Mouse (Mus musculus): ENCODE results near the gene Ino80. TPM values are rescaled to one million over a fixed set of nuclear protein-coding genes. Genes with fewer than 3 reads are reported as not detected.

Gene Ino80
- polyA plus RNA-seq (2014; fragmentation: Illumina TruSeq; extraction: RNeasy Lipid Tissue Mini Kit (QIAGEN cat#74804); ENCODE audit: low read depth, low replicate concordance): 26.5 TPM

DNA sequence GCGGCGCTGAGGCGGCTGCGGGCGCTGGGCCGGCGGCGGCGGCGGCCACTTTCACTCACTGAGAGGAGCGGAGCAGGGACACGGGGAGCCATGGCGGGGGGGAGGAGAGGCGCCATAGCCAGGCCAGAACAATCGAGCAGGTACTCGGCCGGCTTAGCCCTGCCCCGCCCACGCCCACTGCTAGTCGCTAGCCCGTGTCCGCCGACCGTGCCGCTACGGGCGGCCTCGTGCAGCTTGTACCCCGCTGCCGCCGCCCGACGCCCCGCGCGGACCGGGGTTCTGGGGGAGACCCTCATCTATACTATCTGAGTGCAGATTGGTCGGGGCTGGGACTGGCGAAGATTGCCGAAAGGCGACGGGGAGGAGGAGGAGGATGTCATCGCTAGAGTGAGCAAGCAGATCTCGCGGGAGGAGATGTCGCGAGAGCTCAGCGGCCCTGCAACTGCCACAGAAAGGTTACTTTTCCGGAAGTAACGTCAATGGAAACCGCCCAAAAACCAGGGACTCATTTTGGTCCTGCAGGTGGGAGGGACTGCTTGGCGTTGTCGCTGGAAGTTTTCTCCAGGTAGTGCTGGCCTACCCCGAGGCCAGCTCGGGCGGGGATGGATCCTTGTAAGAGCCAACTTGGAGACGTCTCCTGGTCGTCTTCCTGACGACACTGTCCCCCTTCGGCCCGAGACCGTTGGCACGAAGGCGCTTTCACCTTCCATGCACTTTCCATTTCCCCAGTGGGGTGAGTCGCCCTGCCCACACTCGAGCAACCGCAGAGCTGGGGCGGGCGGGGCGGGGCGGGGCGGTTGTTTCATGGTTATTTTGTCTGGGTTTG, at the start of gene Ino80:
Gene Ino80, minus strand, starts transcription at position 117 of the 826 bp plus-strand sequence.

DNA sequence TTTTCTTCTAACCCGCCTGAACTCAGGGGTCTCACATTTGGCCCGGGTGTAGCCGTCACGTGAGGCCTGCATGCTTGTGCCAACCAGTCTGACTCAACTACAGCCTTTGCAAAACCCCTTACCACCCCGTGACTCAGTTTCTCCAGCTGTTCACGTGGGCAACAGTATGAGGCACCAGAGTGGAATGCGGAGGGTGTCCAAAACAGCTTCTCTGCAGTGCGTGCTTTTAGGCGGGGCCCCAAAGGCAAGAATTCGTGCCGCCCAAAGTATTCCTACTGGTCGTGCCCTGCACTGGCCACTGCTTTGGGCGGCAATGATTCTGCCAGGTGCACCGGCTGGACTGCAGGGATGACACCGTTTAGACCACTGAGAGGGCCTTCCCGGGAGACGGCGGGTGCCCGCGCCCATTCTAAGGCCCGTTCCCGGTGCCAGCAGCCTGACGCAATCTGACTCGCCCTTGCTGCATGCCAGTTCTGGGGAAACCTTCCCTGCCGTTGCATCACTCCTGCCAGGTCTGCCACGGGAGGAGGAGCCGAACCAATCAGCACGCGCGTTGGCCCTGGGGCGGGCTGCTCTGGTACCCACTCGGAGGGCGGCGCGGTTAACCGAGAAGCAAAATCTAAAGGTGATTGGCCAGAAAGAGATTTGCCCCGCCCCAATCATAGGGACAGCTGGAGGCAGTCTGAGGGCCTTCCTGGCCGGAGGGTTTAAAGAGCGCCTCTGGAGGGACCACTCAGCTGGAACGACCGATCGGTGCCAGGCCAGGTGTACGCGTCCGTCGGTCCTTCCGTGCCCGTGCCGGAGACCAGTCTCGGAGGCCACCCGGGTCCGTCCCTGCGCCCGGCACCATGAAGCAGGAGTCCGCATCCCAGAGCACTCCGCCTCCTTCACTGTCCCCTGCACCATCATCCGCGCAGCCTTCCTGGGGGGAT, 126.7 kb downstream of the Ino80 start, which contains the start of gene Chac1:
Gene Chac1, plus strand, starts transcription at position 675 of the 932 bp plus-strand sequence.

DNA sequence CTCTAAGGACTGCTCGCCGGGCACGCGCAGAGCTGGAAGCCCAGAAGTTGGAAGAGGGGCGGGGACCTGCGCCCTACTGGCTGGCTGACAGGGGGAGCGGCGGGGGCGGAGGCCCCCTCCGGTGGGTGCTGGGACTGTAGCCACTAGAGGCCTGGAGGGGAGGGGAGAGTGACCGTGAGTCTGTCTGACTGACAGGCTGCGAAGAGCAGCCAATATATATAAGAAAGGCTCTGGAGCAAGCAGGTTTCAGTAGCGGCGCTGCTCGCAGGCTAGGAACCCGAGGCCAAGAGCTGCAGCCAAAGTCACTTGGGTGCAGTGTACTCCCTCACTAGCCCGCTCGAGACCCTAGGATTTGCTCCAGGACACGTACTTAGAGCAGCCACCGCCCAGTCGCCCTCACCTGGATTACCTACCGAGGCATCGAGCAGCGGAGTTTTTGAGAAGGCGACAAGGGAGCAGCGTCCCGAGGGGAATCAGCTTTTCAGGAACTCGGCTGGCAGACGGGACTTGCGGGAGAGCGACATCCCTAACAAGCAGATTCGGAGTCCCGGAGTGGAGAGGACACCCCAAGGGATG, 151.8 kb downstream of the Ino80 start, which contains the start of gene Dll4:
Gene Dll4, plus strand, starts transcription at position 217 of the 576 bp plus-strand sequence.

Other genes with a start within 250 kb of the Ino80 start
- not detected for gene Ppp1r14d, start 247.8 kb downstream of the Ino80 start, polyA plus RNA-seq (2014; fragmentation: Illumina TruSeq; extraction: RNeasy Lipid Tissue Mini Kit (QIAGEN cat#74804); ENCODE audit: low read depth, low replicate concordance)
- 0.58 TPM for gene Spint1, start 240.3 kb downstream of the Ino80 start, polyA plus RNA-seq (2014; fragmentation: Illumina TruSeq; extraction: RNeasy Lipid Tissue Mini Kit (QIAGEN cat#74804); ENCODE audit: low read depth, low replicate concordance)
- not detected for gene Rhov, start 206.4 kb downstream of the Ino80 start, polyA plus RNA-seq (2014; fragmentation: Illumina TruSeq; extraction: RNeasy Lipid Tissue Mini Kit (QIAGEN cat#74804); ENCODE audit: low read depth, low replicate concordance)
- 0.29 TPM for gene Vps18, start 188.9 kb downstream of the Ino80 start, polyA plus RNA-seq (2014; fragmentation: Illumina TruSeq; extraction: RNeasy Lipid Tissue Mini Kit (QIAGEN cat#74804); ENCODE audit: low read depth, low replicate concordance)
- gene Dll4, start 151.9 kb downstream of the Ino80 start, polyA plus RNA-seq (2014; fragmentation: Illumina TruSeq; extraction: RNeasy Lipid Tissue Mini Kit (QIAGEN cat#74804); ENCODE audit: low read depth, low replicate concordance): 0.58 TPM
- 0.93 TPM for gene Chac1, start 126.5 kb downstream of the Ino80 start, polyA plus RNA-seq (2014; fragmentation: Illumina TruSeq; extraction: RNeasy Lipid Tissue Mini Kit (QIAGEN cat#74804); ENCODE audit: low read depth, low replicate concordance)
- 1.0 TPM for gene Exd1, start 69.9 kb upstream of the Ino80 start, polyA plus RNA-seq (2014; fragmentation: Illumina TruSeq; extraction: RNeasy Lipid Tissue Mini Kit (QIAGEN cat#74804); ENCODE audit: low read depth, low replicate concordance)
- gene Chp1, start 70.0 kb upstream of the Ino80 start, polyA plus RNA-seq (2014; fragmentation: Illumina TruSeq; extraction: RNeasy Lipid Tissue Mini Kit (QIAGEN cat#74804); ENCODE audit: low read depth, low replicate concordance): 454 TPM
- gene Nusap1, start 140.6 kb upstream of the Ino80 start, polyA plus RNA-seq (2014; fragmentation: Illumina TruSeq; extraction: RNeasy Lipid Tissue Mini Kit (QIAGEN cat#74804); ENCODE audit: low read depth, low replicate concordance): 11.4 TPM
- 7.0 TPM for gene Oip5, start 140.8 kb upstream of the Ino80 start, polyA plus RNA-seq (2014; fragmentation: Illumina TruSeq; extraction: RNeasy Lipid Tissue Mini Kit (QIAGEN cat#74804); ENCODE audit: low read depth, low replicate concordance)
- gene Ndufaf1, start 185.1 kb upstream of the Ino80 start, polyA plus RNA-seq (2014; fragmentation: Illumina TruSeq; extraction: RNeasy Lipid Tissue Mini Kit (QIAGEN cat#74804); ENCODE audit: low read depth, low replicate concordance): 117 TPM
- gene Rtf1, start 197.4 kb upstream of the Ino80 start, polyA plus RNA-seq (2014; fragmentation: Illumina TruSeq; extraction: RNeasy Lipid Tissue Mini Kit (QIAGEN cat#74804); ENCODE audit: low read depth, low replicate concordance): 32.4 TPM